Mouse (Mus musculus) MEL (cell line): ENCODE results near the gene Rab11fip4. TPM values are rescaled to one million over a fixed set of nuclear protein-coding genes. Genes with fewer than 3 reads are reported as not detected.
A peak's percentile ranks its signal among the peaks of the same experiment; 100 is the strongest.

Experiments used
- DNase-seq: peaks from one replicate; pipeline ENCODE4 v3.0.0; 2011; ENCODE audit warnings: low read depth, low spot score
- H3K27ac ChIP-seq: 2 replicates; pipeline ENCODE4 v1.5.1; 2012; ENCODE audit warnings: low read depth, mild to moderate bottlenecking, control low read depth, low read length, moderate library complexity; ENCODE audit not compliant: control insufficient read depth
- H3K27me3 ChIP-seq, 2 experiments: fragments of 150-350 bp in 1 of 2; sonication (generic) in 1 of 2; 2 replicates each; pipeline ENCODE4 v1.6.1; 2012; ENCODE audit warnings: low read length in 2 of 2, mild to moderate bottlenecking in 2 of 2, improper control_type of control experiment in 1 of 2, moderate library complexity in 1 of 2; ENCODE audit not compliant: insufficient read depth in 2 of 2, control insufficient read depth in 1 of 2
- H3K36me3 ChIP-seq, 2 experiments: 2 replicates each; pipeline ENCODE4 v1.6.1; 2012 to 2014; ENCODE audit warnings: low read length in 2 of 2, improper control_type of control experiment in 1 of 2, inconsistent platforms in 1 of 2, mild to moderate bottlenecking in 1 of 2; ENCODE audit not compliant: insufficient read depth in 2 of 2, control insufficient read depth in 1 of 2
- H3K4me1 ChIP-seq, 2 experiments: fragments of 150-350 bp in 1 of 2; sonication (generic) in 1 of 2; 2 replicates each; pipeline ENCODE4 v1.6.1; 2012; ENCODE audit warnings: low read length in 2 of 2, improper control_type of control experiment in 1 of 2, mild to moderate bottlenecking in 1 of 2; ENCODE audit not compliant: insufficient read depth in 2 of 2, control insufficient read depth in 1 of 2
- H3K4me3 ChIP-seq, 2 experiments: fragments of 150-350 bp in 1 of 2; sonication (generic) in 1 of 2; 2 replicates each; pipeline ENCODE4 v1.5.1; 2012; ENCODE audit warnings: low read depth in 2 of 2, low read length in 2 of 2, mild to moderate bottlenecking in 2 of 2, moderate library complexity in 2 of 2, control low read depth in 1 of 2, improper control_type of control experiment in 1 of 2; ENCODE audit not compliant: control insufficient read depth in 1 of 2, insufficient read depth in 1 of 2
- H3K79me2 ChIP-seq: 2 replicates; pipeline ENCODE4 v1.6.1; 2012; ENCODE audit warnings: mild to moderate bottlenecking, low read length, moderate library complexity; ENCODE audit not compliant: control insufficient read depth, poor library complexity, insufficient read depth
- H3K9ac ChIP-seq: 2 replicates; pipeline ENCODE4 v1.6.1; 2012; ENCODE audit warnings: low read depth, mild to moderate bottlenecking, control low read depth, low read length, moderate library complexity; ENCODE audit not compliant: control insufficient read depth, poor library complexity, severe bottlenecking
- H3K9me3 ChIP-seq: fragments of 150-350 bp; sonication (generic); replicated peaks from 2 replicates; pipeline ENCODE4 v1.6.1; 2012; ENCODE audit warnings: mild to moderate bottlenecking, low read length, improper control_type of control experiment, moderate library complexity; ENCODE audit not compliant: insufficient read depth
- CHD1 ChIP-seq: IDR thresholded peaks from 2 replicates; pipeline ENCODE4 v1.6.1; 2012; ENCODE audit warnings: low read depth, mild to moderate bottlenecking, inconsistent platforms, low read length, improper control_type of control experiment
- HCFC1 ChIP-seq: IDR thresholded peaks from 2 replicates; pipeline ENCODE4 v1.6.1; 2012; ENCODE audit warnings: low read depth, mild to moderate bottlenecking, inconsistent platforms, low read length, improper control_type of control experiment, moderate library complexity
- MAFK ChIP-seq: IDR thresholded peaks from 2 replicates; pipeline ENCODE4 v1.6.1; 2011; ENCODE audit warnings: low read depth, mild to moderate bottlenecking, low read length, improper control_type of control experiment, borderline replicate concordance
- MAZ ChIP-seq: IDR thresholded peaks from 2 replicates; pipeline ENCODE4 v1.6.1; 2012; ENCODE audit warnings: low read depth, mild to moderate bottlenecking, inconsistent platforms, low read length, improper control_type of control experiment
- MXI1 ChIP-seq: IDR thresholded peaks from 2 replicates; pipeline ENCODE4 v1.6.1; 2011; ENCODE audit warnings: mild to moderate bottlenecking, low read depth, low read length, improper control_type of control experiment
- POLR2AphosphoS2 ChIP-seq: IDR thresholded peaks from 2 replicates; pipeline ENCODE4 v1.6.1; 2011; ENCODE audit warnings: low read length, improper control_type of control experiment
- POLR2AphosphoS5 ChIP-seq: IDR thresholded peaks from 2 replicates; pipeline ENCODE4 v1.6.1; 2012; ENCODE audit warnings: low read depth, borderline replicate concordance, mild to moderate bottlenecking, inconsistent platforms, low read length, moderate library complexity, mixed read lengths
- RCOR1 ChIP-seq: IDR thresholded peaks from 2 replicates; pipeline ENCODE4 v1.6.1; 2012; ENCODE audit warnings: low read depth, mild to moderate bottlenecking, inconsistent platforms, low read length, improper control_type of control experiment
- SIN3A ChIP-seq: IDR thresholded peaks from 2 replicates; pipeline ENCODE4 v1.6.1; 2012; ENCODE audit warnings: low read length, improper control_type of control experiment, inconsistent platforms
- polyA plus RNA-seq, 2 experiments: library from polyadenylated mRNA; stranded (reverse) in 1 of 2; unstranded in 1 of 2; fragments of >175 nt in 1 of 2; fragments of >200 nt in 1 of 2; gene quantifications; 2 replicates each; pipeline versions ENCODE4 v1.2.1 to v1.2.4; 2012; ENCODE audit warnings: low replicate concordance in 2 of 2, low read depth in 1 of 2; ENCODE audit not compliant: insufficient read length in 2 of 2, insufficient read depth in 1 of 2, missing spikeins in 1 of 2
- total RNA-seq: library from RNA; depleted of rRNA; stranded (reverse); fragments of 300-350 nt; gene quantifications from 2 replicates; pipeline ENCODE4 v1.2.3, GENCODE M21; 2012

Rab11fip4 gene
- total and polyA plus RNA-seq, 3 experiments, result under 0.01 to 0.03 TPM; not detected in 1

DNA sequence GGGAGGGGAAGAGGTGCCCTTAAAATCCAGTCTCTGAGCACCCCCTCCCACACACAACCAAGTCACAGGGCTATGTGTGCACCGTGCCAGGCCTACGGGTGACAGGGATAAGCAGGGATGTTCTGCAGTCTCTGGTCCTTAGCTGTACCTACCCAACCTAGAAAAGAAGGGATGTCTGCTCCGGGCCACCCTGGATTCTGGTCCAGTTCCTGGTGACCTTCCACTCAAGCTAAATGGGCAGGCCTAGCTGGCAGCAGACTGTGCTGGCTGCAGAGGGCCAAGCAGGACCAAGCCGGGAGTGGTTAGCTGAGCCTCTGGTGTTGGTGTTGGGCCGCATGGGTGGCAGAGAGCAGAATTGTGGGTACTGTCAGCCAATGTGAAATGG is 571 bp downstream of the Rab11fip4 start:
- H3K79me2 ChIP-seq, result no peaks in the 10 kb centered on the region
- H3K4me3 ChIP-seq, result no peak overlapping the region
- no peak overlapping the region for H3K27ac ChIP-seq
- TF ChIP-seq MAFK, result no peak
- no peaks in the 10 kb centered on the region for H3K36me3 ChIP-seq
- no peaks in the 10 kb centered on the region for H3K4me1 ChIP-seq
- H3K9me3 ChIP-seq, result no peaks in the 10 kb centered on the region
- H3K9ac ChIP-seq, result no peak overlapping the region
- H3K27me3 ChIP-seq, result peaks cover 5 to 8% of the 10 kb centered on the region in 2 experiments; a peak in 3 of 4 replicates
- DNase-seq, result no peak

DNA sequence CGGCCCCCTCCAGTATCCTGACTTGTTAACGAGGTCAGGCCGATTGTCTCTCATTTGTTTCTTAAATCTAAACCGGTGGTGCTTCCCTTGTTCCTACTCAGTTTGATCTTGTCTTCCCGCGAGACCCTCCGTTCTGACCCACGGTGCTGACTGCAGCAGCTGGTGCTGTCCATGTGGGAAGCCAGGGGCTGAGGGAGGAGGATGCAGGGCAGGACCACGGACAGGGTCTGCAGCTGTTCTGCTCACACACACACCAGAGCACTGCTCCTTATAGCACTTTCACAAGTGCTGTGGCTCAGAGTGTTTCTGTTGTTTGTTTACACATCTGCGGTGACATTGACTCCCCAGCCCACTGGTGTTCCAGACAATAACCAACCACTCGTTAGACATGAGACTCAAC is 2.5 kb downstream of the Rab11fip4 start:
- H3K4me3 ChIP-seq, result no peak overlapping the region
- H3K9ac ChIP-seq, result no peak overlapping the region
- H3K4me1 ChIP-seq, result no peaks in the 10 kb centered on the region
- DNase-seq, result peak; percentile 54
- H3K9me3 ChIP-seq, result no peaks in the 10 kb centered on the region
- no peak overlapping the region for H3K27ac ChIP-seq
- H3K79me2 ChIP-seq, result no peaks in the 10 kb centered on the region
- H3K27me3 ChIP-seq, result peaks cover 5 to 14% of the 10 kb centered on the region in 2 experiments; a peak in 3 of 4 replicates
- TF ChIP-seq SIN3A, result peak; percentile 65
- TF ChIP-seq HCFC1, result no peak
- TF ChIP-seq MXI1, result peak; percentile 34; the same call in 1 of the 2 replicates
- no peak for TF ChIP-seq POLR2AphosphoS2
- no peaks in the 10 kb centered on the region for H3K36me3 ChIP-seq

DNA sequence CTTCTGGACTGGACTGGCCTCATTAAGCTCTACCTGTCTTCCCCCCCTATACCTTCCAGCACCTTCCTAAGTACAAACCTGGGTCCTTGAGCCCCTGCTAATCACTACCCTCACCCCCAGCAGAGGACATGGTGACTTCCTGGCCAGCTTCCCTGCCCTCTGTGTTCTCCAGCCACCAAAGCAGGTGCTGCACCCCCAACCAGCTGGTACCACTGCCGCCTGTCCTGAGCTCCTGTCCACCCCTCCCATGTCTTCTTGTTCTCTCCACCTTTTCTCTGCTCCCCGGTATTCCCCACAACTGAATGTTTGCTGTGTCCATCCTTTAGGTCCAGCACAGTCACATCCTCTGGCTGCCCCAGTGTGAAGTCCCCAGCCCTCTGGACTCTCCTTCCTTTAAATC is 19.4 kb downstream of the Rab11fip4 start:
- no peak overlapping the region for H3K9ac ChIP-seq
- TF ChIP-seq RCOR1 (no peak), MAZ (no peak), SIN3A (no peak), POLR2AphosphoS5 (no peak), MXI1 (no peak), CHD1 (no peak)
- TF ChIP-seq, all 39 proteins: peak for 0
- H3K27me3 ChIP-seq, result no peaks in the 10 kb centered on the region
- no peaks in the 10 kb centered on the region for H3K79me2 ChIP-seq
- no peak for DNase-seq
- peaks cover 0 to 7% of the 10 kb centered on the region in 2 experiments; a peak in 2 of 4 replicates for H3K36me3 ChIP-seq
- peaks cover 0 to 6% of the 10 kb centered on the region in 2 experiments; a peak in 2 of 4 replicates for H3K4me1 ChIP-seq
- H3K4me3 ChIP-seq, result no peak overlapping the region
- H3K27ac ChIP-seq, result no peak overlapping the region
- no peaks in the 10 kb centered on the region for H3K9me3 ChIP-seq
